Mouse (Mus musculus) CD4-positive helper T cell, adult 2 months (primary cell): ENCODE results near the gene Fgfr2.

Experiments
- DNase-seq: peaks from one replicate; pipeline ENCODE4 v3.0.0-alpha.2; 2012; ENCODE audit warnings: low read depth, missing footprints, low spot score

The Fgfr2 gene

DNA sequence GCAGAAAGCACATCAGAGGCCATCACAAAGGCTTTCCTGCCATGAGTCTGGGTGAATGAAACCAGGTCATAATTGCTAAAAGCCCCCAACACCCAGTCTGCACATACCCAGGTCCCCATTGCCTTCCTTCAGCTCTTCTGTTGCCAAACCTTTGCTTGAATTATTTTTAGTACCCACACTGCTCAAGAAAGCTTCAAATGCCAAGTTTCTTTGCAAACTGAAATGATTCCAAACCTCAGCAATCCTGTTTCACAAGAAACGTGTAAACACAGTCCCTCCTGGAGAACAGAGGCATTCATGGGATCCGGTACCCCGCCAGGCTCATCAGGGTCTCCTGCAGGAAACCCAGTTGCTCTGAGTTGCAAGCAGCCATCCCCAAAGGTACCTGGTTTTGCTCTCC, 1130.3 kb downstream of the Fgfr2 start:
- DNase-seq = no peak

- no peak for DNase-seq
Measured at GRCm38 (mm10) chr7:131992226-131992625, 1130.9 kb downstream of the Fgfr2 start.

DNA sequence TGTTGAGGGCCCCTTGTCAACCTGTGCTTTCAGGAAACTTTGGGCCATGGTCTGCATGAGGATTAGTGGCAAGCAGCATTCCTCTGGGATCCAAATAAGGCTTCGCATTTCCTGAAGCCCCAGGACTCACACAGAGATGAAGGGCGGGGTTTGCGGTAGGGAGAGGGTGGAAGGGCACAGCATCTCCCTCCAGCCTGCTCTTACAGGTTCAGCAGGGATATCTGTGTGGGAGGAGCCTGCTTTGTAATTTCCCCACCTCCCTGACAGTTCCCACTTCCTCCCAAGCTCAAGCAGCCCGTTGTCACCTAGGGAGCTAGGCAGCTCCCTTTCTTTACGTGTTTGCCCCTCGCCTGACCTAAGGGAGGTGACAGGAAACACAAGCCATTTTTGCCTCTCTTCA, 1134.1 kb downstream of the Fgfr2 start:
- no peak for DNase-seq

GRCm38 (mm10) chr7:131978609-131979008, 1144.5 kb downstream of the Fgfr2 start:
- DNase-seq = no peak

- DNase-seq = no peak
Measured at GRCm38 (mm10) chr7:131975867-131976266, 1147.3 kb downstream of the Fgfr2 start.

DNA sequence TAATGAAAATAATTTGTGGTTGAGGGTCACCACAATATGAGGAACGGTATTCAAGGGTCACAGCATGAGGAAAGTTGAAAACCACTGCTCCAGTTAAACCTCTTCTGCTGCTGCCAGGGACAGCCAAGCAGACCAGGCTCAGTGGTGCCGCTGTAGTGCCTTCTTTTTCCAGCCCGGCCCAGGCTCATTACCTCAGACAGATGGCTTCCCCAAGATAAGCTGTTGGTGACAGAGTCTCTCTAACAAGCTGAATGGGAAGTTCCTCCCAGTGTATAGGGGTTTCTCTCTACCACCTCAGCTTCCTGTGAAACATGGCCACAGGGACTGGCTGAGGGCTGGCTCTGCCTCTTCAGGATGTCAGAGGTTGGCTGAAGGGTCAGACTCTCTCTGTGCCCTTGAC, 1152.9 kb downstream of the Fgfr2 start:
- DNase-seq = no peak

- no peak for DNase-seq
Measured at GRCm38 (mm10) chr7:131966916-131967494, 1156.1 kb downstream of the Fgfr2 start.

DNA sequence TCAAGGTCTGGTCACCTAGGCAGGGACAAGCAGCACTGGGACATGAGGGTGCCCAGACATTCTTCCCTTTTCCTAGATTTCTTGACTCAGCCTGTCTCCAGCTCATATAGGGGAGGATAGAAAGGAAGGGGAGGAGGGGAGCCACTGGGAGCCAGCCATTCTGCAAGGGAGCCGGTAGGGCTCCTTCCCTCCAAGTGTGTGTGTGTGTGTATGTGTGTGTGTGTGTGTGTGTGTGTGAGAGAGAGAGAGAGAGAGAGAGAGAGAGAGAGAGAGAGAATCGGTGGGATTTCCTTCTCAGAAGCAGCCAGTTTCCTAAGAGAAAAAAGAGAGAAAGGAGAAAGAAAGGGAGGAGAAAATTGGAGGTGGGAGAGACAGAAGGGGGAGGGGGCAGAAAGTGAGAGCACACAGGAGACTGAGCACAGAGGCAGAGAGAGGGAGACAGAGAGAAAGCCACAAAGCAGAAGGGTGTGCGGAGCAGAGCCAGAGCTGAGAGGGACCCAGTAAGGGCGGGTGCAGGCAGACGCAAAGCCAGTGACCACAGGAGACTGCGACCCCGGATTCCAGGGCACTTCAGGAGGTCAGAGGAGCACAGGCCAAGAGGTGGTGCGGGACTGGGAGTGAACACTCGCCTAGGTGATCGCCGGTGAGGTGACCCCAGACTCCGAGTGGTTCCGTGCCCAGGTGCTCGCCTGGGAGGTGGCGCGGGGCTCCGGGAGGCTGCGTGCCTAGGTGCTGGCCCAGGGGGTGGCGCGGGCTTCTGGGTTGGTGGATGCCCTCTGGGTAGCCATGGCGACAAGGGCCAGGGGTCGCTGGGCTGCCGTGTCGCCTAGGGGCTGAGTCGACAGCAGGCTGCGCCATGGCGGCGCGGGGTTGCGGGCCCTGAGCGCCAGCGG, 1156.9 kb downstream of the Fgfr2 start, which contains the start of gene Gpr26:
Gene Gpr26, plus strand, starts transcription at position 438 of the 893 bp plus-strand sequence.
- DNase-seq = no peak

DNA sequence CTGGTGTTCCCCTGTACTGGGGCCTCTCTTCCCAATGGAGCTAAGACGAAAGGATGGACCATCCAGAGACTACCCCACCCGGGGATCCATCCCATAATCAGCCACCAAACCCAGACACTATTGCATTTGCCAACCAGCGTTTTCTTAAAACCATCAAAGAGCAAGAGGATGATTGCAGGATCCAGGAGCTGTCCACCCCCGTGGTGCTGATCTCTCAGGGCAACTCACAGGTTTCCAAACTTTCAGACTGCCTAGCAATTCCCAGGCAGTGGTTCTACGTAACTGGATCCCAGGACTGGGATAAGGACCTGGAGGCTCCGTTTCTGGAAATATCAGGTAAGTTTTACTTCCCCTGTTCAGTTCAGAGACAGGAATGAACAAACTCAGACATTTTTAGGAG, 1162.6 kb downstream of the Fgfr2 start:
- no peak for DNase-seq

GRCm38 (mm10) chr7:131958705-131959104, 1164.4 kb downstream of the Fgfr2 start:
- DNase-seq = no peak

DNA sequence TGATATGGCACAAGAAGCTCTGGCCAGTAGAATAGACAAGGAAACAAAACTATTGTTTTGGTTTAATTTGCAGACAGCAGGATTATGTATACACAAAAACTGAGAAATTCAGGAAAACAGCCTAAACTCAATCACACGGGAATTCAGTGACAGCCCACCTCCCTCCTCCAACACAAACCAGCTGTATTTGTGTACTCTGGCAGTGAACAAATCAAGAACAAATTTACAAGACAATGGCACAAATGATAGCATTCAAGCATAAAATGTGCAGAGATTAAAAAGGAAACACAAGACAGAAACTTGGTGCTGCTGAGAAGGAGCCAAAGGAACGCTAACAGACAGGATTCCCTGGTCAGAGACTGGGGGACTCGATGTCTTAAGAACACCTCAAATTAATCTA, 1169.7 kb downstream of the Fgfr2 start:
- no peak for DNase-seq

DNA sequence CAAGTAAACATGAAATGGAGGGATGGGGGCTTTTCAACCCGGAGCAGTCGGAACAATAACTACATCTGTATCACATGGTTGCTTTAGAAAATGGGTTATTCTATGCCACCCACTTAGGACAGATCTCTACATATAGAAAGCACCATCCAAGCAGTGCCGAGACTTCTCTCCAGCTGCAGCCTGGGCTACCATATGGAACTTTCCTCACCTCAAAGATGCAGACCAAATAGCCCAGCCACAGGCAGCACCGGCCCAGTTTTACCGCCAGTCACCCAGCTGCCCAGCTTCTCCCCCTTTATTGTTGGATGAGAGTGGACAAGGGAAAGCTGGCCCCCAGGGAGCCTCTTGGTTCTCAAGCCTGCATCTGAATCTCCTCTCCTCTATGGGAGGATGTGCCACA, 1172.0 kb downstream of the Fgfr2 start:
- no peak for DNase-seq

DNA sequence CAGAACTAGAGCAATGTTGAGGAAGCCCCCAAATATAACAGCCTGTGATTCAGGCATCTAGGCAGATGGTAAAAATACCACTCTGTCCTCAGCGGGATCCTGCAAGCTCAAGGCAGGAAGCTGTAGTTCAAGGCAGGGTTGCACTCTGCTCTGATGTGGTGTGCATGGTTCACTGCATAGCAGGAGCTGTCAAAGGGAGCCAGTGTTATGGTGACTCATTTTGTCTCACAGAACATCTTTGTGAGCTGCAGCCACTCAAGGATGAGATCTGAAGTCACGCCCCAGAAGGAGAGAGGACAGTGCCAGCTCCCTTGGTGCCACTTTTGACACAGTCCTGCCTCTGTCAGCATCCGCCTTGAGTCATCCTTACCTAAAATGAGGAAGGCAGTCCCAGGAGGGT, 1185.5 kb downstream of the Fgfr2 start:
- no peak for DNase-seq

DNA sequence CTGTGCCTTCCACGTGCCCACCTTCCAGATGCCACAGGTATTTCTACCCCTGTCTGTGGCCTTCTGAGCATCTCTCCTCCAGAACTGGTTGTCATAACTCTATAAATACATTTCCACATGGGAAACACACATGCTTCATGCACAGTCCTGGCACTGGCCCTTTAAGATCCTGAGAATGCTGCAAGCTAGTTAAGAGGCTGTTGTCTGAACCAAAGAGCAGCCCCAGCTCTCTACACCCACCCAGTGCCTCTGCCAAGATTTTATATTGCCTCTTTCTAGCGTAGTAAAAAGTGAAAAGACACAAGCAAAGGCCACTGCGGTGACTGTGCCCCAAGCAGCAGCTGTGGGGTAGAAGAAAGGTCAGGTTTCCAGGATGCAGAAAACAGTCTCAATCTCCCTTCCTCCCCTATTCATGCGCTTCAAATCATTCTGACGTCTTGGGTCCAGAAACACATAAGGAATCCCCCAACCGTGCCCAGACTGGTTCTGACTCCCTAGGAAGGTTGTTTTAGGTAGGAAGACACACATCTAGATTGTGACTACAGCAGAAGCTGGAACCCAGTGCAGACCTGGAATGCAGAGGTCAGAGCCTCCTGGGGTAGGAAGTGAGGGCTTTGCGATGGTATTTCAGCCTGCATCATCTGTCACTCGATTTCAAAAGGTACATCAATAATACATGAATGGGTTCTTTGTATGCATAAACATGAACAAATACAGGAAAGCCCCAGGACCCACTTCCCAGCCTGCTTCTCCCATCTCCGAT, 1195.7 kb downstream of the Fgfr2 start:
- DNase-seq = no peak

- DNase-seq = no peak
Measured at GRCm38 (mm10) chr7:131917384-131917783, 1205.8 kb downstream of the Fgfr2 start.

- no peak for DNase-seq
Measured at GRCm38 (mm10) chr7:131909611-131910010, 1213.5 kb downstream of the Fgfr2 start.

- DNase-seq = no peak
Measured at GRCm38 (mm10) chr7:131906499-131907190, 1216.5 kb downstream of the Fgfr2 start.

DNA sequence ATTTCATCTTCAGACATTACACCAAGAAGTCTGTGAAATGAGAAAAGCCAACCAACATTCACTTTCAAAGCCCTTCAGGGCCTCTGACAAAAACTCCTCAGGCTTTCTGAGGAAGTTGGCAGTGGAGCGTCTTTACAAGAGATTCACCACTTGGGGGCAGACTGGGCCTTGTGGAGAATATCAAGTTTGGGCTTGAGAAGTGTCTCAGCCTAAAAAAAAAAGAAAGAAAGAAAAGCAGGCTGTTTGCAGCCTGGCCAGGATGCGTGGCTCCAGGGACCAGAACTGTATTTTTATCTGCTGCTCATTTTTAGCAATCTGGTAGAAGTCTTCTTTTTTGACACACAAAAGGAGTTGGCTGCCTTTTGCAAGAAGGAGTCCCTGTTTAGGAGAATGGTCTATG, 1223.8 kb downstream of the Fgfr2 start:
- no peak for DNase-seq

DNA sequence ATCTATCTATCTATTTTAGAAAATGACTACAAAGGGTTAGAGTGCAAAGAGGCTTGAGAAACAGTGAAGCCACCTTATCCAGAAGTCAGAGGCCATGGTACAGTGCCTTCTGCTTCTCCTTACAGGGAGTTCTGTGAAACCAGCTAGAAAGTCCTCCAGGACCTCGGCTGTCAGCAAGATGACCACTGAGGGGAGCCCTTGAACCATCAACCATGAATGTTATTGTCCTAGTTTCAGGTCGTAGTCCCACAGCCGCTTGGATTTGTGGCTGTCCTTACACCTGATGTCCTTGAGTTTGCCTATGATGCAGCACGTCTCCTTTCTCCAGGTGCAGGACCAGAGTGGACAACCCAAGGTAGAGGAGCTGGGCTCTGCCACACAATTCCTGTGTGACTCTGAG, 1225.9 kb downstream of the Fgfr2 start:
- DNase-seq = no peak

GRCm38 (mm10) chr7:131882824-131883223, 1240.3 kb downstream of the Fgfr2 start:
- no peak for DNase-seq

DNA sequence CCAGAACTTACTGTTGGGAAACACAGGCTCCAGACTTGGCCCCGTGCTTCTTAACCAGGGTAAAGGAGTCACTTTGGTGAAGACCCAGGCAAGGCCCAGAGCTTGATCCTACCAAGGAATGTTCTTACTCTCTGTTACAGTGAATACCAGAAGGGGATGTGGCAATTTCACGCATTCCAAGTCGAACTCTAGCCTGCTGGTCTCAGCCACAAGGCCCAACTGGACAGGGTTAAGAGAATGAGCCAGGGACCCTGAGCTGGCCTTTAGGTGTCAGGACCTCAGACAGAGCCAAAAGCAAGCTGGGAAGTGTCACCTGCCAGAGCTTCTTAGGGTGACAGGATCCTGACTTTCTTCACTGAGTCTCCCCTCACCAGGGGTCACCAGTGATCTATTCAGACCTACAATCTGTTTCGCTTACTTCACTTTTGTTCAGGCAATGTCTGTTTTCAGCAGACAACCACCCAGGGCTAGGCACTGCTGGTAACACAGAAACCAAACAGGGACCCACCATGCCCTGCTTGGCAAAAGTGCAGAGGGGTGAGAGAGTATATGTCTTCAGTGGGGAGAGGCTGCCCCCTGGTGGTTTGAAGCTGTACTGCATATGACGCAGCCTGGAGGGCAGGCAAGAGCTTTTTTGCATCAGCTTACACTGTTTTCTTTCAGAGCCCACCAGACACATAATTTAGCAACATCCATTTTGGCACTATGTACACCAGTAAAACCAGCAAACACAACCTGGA, 1241.1 kb downstream of the Fgfr2 start:
- DNase-seq = peak; percentile 38
